Mouse (Mus musculus) forebrain, embryonic 14.5 days (tissue): ENCODE results near the gene Avl9. TPM values are rescaled to one million over a fixed set of nuclear protein-coding genes. Genes with fewer than 3 reads are reported as not detected.

Experiments used
- ATAC-seq: fragments of 200-750 bp; cut with Nextera tagmentation; 2 replicates; pipeline ENCODE4 v1.8.0; 2017; ENCODE audit warnings: mild to moderate bottlenecking, moderate library complexity
- DNase-seq: peaks from one replicate; pipeline ENCODE4 v3.0.0-alpha.2; 2015; ENCODE audit warnings: low spot score
- H3K27ac ChIP-seq: fragments of 300-500 bp; sonication (generic); 2 replicates; pipeline ENCODE4 v1.5.1; 2014; ENCODE audit warnings: low read depth, mild to moderate bottlenecking, control low read depth, low read length, moderate library complexity
- H3K27me3 ChIP-seq: fragments of 300-500 bp; sonication (generic); replicated peaks from 2 replicates; pipeline ENCODE4 v1.6.1; 2014; ENCODE audit warnings: low read length, control low read depth, mixed read lengths; ENCODE audit not compliant: control insufficient read depth, insufficient read depth
- H3K36me3 ChIP-seq: fragments of 300-500 bp; sonication (generic); 2 replicates; pipeline ENCODE4 v1.6.1; 2014; ENCODE audit warnings: low read length, control low read depth; ENCODE audit not compliant: control insufficient read depth, insufficient read depth
- H3K4me1 ChIP-seq: fragments of 300-500 bp; sonication (generic); 2 replicates; pipeline ENCODE4 v1.6.1; 2014; ENCODE audit warnings: antibody characterized with exemption, low read length, control low read depth; ENCODE audit not compliant: control insufficient read depth, insufficient read depth
- H3K4me2 ChIP-seq: fragments of 300-500 bp; sonication (generic); 2 replicates; pipeline ENCODE4 v1.6.1; 2014; ENCODE audit warnings: mild to moderate bottlenecking, control low read depth, low read length
- H3K4me3 ChIP-seq: fragments of 300-500 bp; sonication (generic); 2 replicates; pipeline ENCODE4 v1.5.1; 2014; ENCODE audit warnings: low read depth, low read length, control low read depth
- H3K9ac ChIP-seq: fragments of 300-500 bp; sonication (generic); 2 replicates; pipeline ENCODE4 v1.6.1; 2014; ENCODE audit warnings: mild to moderate bottlenecking, low read length, control low read depth, moderate library complexity
- H3K9me3 ChIP-seq: fragments of 300-500 bp; sonication (generic); replicated peaks from 2 replicates; pipeline ENCODE4 v1.6.1; 2016; ENCODE audit warnings: low read length, control low read depth, mixed read lengths; ENCODE audit not compliant: control insufficient read depth
- WGBS: fragments of 180-500 bp; shearing (Covaris S2); extraction: QIAGEN DNeasy Blood & Tissue Kit; methylation state at CpG from one replicate; pipeline ENCODE4 v1.1.7; 2014; 5-methylcytosine and 5-hydroxymethylcytosine counted together
- polyA plus RNA-seq: library from polyadenylated mRNA; unstranded; fragments of >200 nt; fragmentation: Nextera tagmentation; extraction: Ambion mirVana; gene quantifications from 2 replicates; pipeline ENCODE4 v1.2.1, GENCODE M21; 2014

The Avl9 gene
- polyA plus RNA-seq, 1 experiment from 2014 or later = 40.3 TPM

DNA sequence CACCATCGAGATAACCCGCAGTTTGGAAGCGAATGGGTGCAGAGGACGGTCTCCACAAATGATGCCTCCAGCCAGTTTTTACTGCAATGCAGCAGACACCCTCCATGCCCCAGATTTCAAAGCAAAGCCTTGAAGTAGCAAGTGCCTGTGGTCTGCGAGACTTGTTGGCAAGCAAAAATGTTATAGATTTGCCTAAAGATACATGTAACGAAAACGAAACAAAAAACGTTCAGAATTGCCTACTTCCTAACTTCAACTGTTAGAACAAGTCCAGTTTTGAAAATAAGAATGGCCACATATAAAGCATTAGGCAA is 83.4 kb downstream of the Avl9 start:
- H3K4me3 ChIP-seq = peak overlapping the region; percentile 73
- ATAC-seq (no peak), DNase-seq (no peak)
- peak overlapping the region; percentile 99 for H3K27ac ChIP-seq
- H3K9me3 ChIP-seq = no peaks in the 10 kb centered on the region
- peaks cover 11% of the 10 kb centered on the region for H3K4me1 ChIP-seq
- peak overlapping the region; percentile 92 for H3K9ac ChIP-seq
- WGBS = 20% methylated on average over 8 of the region's 8 CpGs
- H3K4me2 ChIP-seq = peak overlapping the region; percentile 73
- H3K36me3 ChIP-seq = no peaks in the 10 kb centered on the region
- no peaks in the 10 kb centered on the region for H3K27me3 ChIP-seq

DNA sequence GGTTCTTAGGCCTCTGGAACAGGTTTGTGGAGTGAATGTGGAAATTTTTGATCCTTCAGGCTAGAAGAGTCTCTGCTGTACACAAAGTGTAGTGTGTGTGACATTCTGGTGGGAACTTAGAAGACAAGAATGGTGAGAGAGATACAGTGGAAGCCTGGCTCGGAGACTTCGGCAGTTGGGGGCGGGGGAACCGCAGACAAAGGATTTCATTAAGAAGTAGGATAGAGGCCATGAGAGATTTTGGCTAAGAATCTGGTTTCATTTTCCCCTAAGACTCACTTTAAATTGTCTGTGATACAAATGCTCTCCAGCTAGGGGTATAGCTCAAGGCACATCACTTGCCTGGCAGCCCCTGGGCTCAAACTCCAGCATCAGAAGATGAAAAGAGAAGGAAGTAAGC is 90.3 kb downstream of the Avl9 start:
- no peaks in the 10 kb centered on the region for H3K9me3 ChIP-seq
- ATAC-seq = no peak
- 74% methylated on average over 4 of the region's 4 CpGs for WGBS
- H3K36me3 ChIP-seq = no peaks in the 10 kb centered on the region
- H3K4me1 ChIP-seq = no peaks in the 10 kb centered on the region
- no peak overlapping the region for H3K4me2 ChIP-seq
- no peaks in the 10 kb centered on the region for H3K27me3 ChIP-seq
- DNase-seq = no peak
- no peak overlapping the region for H3K27ac ChIP-seq
- H3K9ac ChIP-seq = no peak overlapping the region
- no peak overlapping the region for H3K4me3 ChIP-seq

DNA sequence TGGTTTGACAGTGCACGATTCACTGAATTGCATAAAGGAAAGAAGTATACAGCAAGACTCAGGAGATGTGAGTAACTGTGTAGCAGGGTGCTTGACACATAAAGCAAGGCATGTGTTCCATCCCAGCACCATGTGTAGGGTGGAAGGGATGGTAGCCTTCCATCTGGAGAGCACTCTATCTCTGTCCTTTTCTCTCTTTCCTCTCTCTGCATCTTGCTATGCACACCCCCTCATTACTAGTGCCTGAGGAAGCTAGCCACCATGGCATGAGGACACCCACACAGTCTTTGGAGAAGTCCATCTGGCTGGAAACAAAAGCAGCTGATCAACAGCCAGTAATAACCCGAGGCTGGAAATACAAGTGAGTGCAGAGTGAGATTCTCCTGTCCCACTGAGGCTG is 91.5 kb downstream of the Avl9 start:
- Histone ChIP-seq H3K9ac (no peak overlapping the region), H3K4me1 (no peaks in the 10 kb centered on the region), H3K4me2 (no peak overlapping the region), H3K9me3 (no peaks in the 10 kb centered on the region), H3K27me3 (no peaks in the 10 kb centered on the region), H3K27ac (no peak overlapping the region), H3K4me3 (no peak overlapping the region), H3K36me3 (no peaks in the 10 kb centered on the region)
- DNase-seq = no peak
- no peak for ATAC-seq
- 70% methylated on average over 2 of the region's 2 CpGs for WGBS

DNA sequence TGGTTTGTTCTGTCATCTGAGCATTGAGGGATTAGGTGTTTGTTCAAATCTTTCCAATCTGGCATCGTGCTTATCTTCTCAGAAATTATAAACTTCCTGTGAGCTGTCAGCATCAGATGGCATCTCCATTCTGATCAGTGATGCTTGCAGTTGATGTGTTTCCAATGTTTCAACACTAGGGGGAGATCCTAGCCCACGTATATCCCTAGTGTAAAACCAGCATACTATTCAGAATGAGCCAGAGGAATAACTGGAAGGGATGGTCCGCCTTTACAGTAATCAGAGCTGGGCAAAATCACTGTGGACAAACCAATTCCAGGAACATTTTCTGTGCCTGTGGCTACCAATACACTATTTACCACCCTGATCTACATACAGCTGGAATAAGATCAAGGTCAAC is 94.0 kb downstream of the Avl9 start:
- Histone ChIP-seq H3K9me3 (no peaks in the 10 kb centered on the region), H3K4me2 (no peak overlapping the region), H3K4me3 (no peak overlapping the region), H3K9ac (no peak overlapping the region), H3K36me3 (no peaks in the 10 kb centered on the region), H3K27me3 (no peaks in the 10 kb centered on the region), H3K27ac (no peak overlapping the region), H3K4me1 (peaks cover 8% of the 10 kb centered on the region; the same call in 1 of the 2 replicates)
- 15% methylated on average over 3 of the region's 3 CpGs for WGBS
- DNase-seq (peak; percentile 87), ATAC-seq (peak; percentile 90)

Other genes with a start within 250 kb of the Avl9 start
- gene Pde1c, start 145.8 kb upstream of the Avl9 start, polyA plus RNA-seq = 6.7 and 7.2 TPM in 2 replicates
- gene Lsm5, start 10.2 kb upstream of the Avl9 start, polyA plus RNA-seq = 113 and 121 TPM in 2 replicates
- 24.2 and 25.2 TPM in 2 replicates for gene Kbtbd2, start 82.9 kb downstream of the Avl9 start, polyA plus RNA-seq
- gene Fkbp9, start 117.2 kb downstream of the Avl9 start, polyA plus RNA-seq = 26.3 and 27.9 TPM in 2 replicates
- 174 and 189 TPM in 2 replicates for gene Nt5c3, start 209.0 kb downstream of the Avl9 start, polyA plus RNA-seq
- 0.17 and 0.33 TPM in 2 replicates for gene Vmn1r4, start 209.1 kb downstream of the Avl9 start, polyA plus RNA-seq